Mouse (Mus musculus) heart, adult 11 months (tissue): ENCODE data around the gene Aar2.
"Not testable (repeated sequence)": the region's sequence is repeated elsewhere in the genome, so short reads cannot be mapped to it uniquely, and the experiment has no call there.

Experiments used
- DNase-seq: peaks from one replicate; pipeline ENCODE4 v3.0.0; 2022

Aar2 gene

GRCm38 (mm10) chr2:156547123-156547891, at the start of gene Aar2:
Gene Aar2 (plus strand): TSS chr2:156547584.
- DNase-seq: peak; percentile 96

- no peak for DNase-seq
These were observed 49.5 kb upstream of the Aar2 start for GRCm38 (mm10) chr2:156497915-156498314.

- DNase-seq: no peak
These were observed 46.4 kb upstream of the Aar2 start for GRCm38 (mm10) chr2:156501025-156501424.

- no peak for DNase-seq
These were observed 41.9 kb upstream of the Aar2 start for GRCm38 (mm10) chr2:156505533-156505932.

GRCm38 (mm10) chr2:156512028-156512427, 35.4 kb upstream of the Aar2 start:
- no peak for DNase-seq

GRCm38 (mm10) chr2:156512561-156512960, 34.8 kb upstream of the Aar2 start:
- DNase-seq: no peak

- no peak for DNase-seq
These were observed 32.3 kb upstream of the Aar2 start for GRCm38 (mm10) chr2:156515102-156515501.

- peak; percentile 95 for DNase-seq
These were observed 31.7 kb upstream of the Aar2 start for GRCm38 (mm10) chr2:156515565-156516185.

GRCm38 (mm10) chr2:156516678-156517077, 30.7 kb upstream of the Aar2 start:
- DNase-seq: not testable (repeated sequence)

GRCm38 (mm10) chr2:156518306-156518705, 29.1 kb upstream of the Aar2 start:
- no peak for DNase-seq

GRCm38 (mm10) chr2:156519584-156519983, 27.8 kb upstream of the Aar2 start:
- no peak for DNase-seq

GRCm38 (mm10) chr2:156522994-156523393, 24.4 kb upstream of the Aar2 start:
- DNase-seq: peak; percentile 94

GRCm38 (mm10) chr2:156524078-156524477, 23.3 kb upstream of the Aar2 start:
- peak; percentile 94 for DNase-seq

GRCm38 (mm10) chr2:156529726-156530125, 17.7 kb upstream of the Aar2 start:
- DNase-seq: no peak

GRCm38 (mm10) chr2:156533160-156533559, 14.2 kb upstream of the Aar2 start:
- DNase-seq: no peak

- no peak for DNase-seq
These were observed 8.4 kb upstream of the Aar2 start for GRCm38 (mm10) chr2:156538817-156539555.

- DNase-seq: no peak
These were observed 6.4 kb upstream of the Aar2 start for GRCm38 (mm10) chr2:156540991-156541390.

GRCm38 (mm10) chr2:156542410-156542809, 5.0 kb upstream of the Aar2 start:
- no peak for DNase-seq

GRCm38 (mm10) chr2:156543804-156544203, 3.6 kb upstream of the Aar2 start:
- no peak for DNase-seq

- DNase-seq: no peak
These were observed 5.0 kb downstream of the Aar2 start for GRCm38 (mm10) chr2:156552421-156552820.

GRCm38 (mm10) chr2:156561808-156562207, 14.4 kb downstream of the Aar2 start:
- no peak for DNase-seq

GRCm38 (mm10) chr2:156563557-156563956, 16.2 kb downstream of the Aar2 start:
- DNase-seq: peak; percentile 92

- no peak for DNase-seq
These were observed 19.1 kb downstream of the Aar2 start for GRCm38 (mm10) chr2:156566512-156566911.

GRCm38 (mm10) chr2:156568647-156569046, 21.3 kb downstream of the Aar2 start:
- no peak for DNase-seq
